Mouse (Mus musculus): Measurements from ENCODE around the gene Chd2. TPM values are rescaled to one million over a fixed set of nuclear protein-coding genes. Genes with fewer than 3 reads are reported as not detected.
A peak's percentile ranks its signal among the peaks of the same experiment; 100 is the strongest.

Chd2 gene
- total and polyA plus RNA-seq, 3 experiments, result 76.7 to 217 (median 125) TPM

GRCm38 (mm10) chr7:73451594-73451993 is 90.0 kb downstream of the Chd2 start:
- H3K4me1 ChIP-seq (ENCODE audit: insufficient read depth, low read depth, low read length), result no peaks in the 10 kb centered on the region; the same call in 1 of the 2 replicates
- H3K9me3 ChIP-seq (replicated peaks), result no peaks in the 10 kb centered on the region
- DNase-seq (ENCODE audit: low spot score), result no peak
- H3K27me3 ChIP-seq (ENCODE audit: insufficient read depth, low read length), result no peaks in the 10 kb centered on the region
- no peak overlapping the region for H3K4me3 ChIP-seq (ENCODE audit: low read depth, low read length)
- H3K36me3 ChIP-seq (replicated peaks), result peaks cover 96% of the 10 kb centered on the region
- no peak for ATAC-seq (ENCODE audit: extremely low read depth, insufficient number of reproducible peaks, low FRiP score, poor library complexity, severe bottlenecking)
- TF ChIP-seq CTCF (IDR thresholded peaks at IDR 0.05; ENCODE audit: low read depth, low read length) (no peak), POLR2AphosphoS5 (IDR thresholded peaks at IDR 0.05; ENCODE audit: insufficient replicate concordance, low read depth, low read length) (no peak), GATA2 (IDR thresholded peaks at IDR 0.05; ENCODE audit: borderline replicate concordance, low read depth, low read length) (no peak), GATA1 (IDR thresholded peaks at IDR 0.05; ENCODE audit: borderline replicate concordance, low read length) (no peak), TAL1 (conservative IDR thresholded peaks at IDR 0.05; ENCODE audit: low read depth, low read length) (no peak)

- DNase-seq (ENCODE audit: low spot score) (no peak), ATAC-seq (ENCODE audit: extremely low read depth, insufficient number of reproducible peaks, low FRiP score, poor library complexity, severe bottlenecking) (no peak)
- Histone ChIP-seq H3K4me3 (ENCODE audit: low read depth, low read length) (no peak overlapping the region), H3K4me1 (ENCODE audit: insufficient read depth, low read depth, low read length) (no peaks in the 10 kb centered on the region), H3K27me3 (ENCODE audit: insufficient read depth, low read length) (no peaks in the 10 kb centered on the region), H3K9me3 (replicated peaks) (no peaks in the 10 kb centered on the region), H3K36me3 (replicated peaks) (peaks cover 96% of the 10 kb centered on the region)
- TF ChIP-seq CTCF (IDR thresholded peaks at IDR 0.05; ENCODE audit: low read depth, low read length), result no peak
- TF ChIP-seq POLR2AphosphoS5 (IDR thresholded peaks at IDR 0.05; ENCODE audit: insufficient replicate concordance, low read depth, low read length), result no peak
- no peak for TF ChIP-seq GATA1 (IDR thresholded peaks at IDR 0.05; ENCODE audit: borderline replicate concordance, low read length)
- no peak for TF ChIP-seq GATA2 (IDR thresholded peaks at IDR 0.05; ENCODE audit: borderline replicate concordance, low read depth, low read length)
- TF ChIP-seq TAL1 (conservative IDR thresholded peaks at IDR 0.05; ENCODE audit: low read depth, low read length), result no peak
Observed at GRCm38 (mm10) chr7:73442246-73442645, 99.4 kb downstream of the Chd2 start.

DNA sequence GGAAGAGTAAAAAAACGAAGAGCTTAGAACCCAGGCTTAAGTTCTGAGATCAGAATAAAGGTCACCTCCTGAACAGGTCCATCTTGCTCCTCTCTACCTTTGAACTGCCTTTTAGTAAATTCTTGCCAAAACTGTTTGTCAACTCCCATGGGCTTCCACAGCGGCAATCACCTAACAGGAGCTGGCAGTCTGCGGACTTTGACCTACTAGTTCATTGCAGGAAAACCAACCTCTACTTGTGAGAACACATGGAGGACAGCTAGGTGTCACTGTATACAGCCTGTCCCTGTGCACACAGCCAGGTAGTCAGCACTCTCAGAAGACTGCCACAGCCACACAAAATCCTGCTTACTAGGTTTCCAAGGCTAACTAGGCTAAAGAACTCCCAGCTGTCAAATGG is 99.8 kb downstream of the Chd2 start:
- Histone ChIP-seq H3K9me3 (replicated peaks) (no peaks in the 10 kb centered on the region), H3K36me3 (replicated peaks) (peaks cover 96% of the 10 kb centered on the region), H3K4me3 (ENCODE audit: low read depth, low read length) (no peak overlapping the region), H3K4me1 (ENCODE audit: insufficient read depth, low read depth, low read length) (no peaks in the 10 kb centered on the region), H3K27me3 (ENCODE audit: insufficient read depth, low read length) (no peaks in the 10 kb centered on the region)
- no peak for DNase-seq (ENCODE audit: low spot score)
- TF ChIP-seq TAL1 (conservative IDR thresholded peaks at IDR 0.05; ENCODE audit: low read depth, low read length) (no peak), CTCF (IDR thresholded peaks at IDR 0.05; ENCODE audit: low read depth, low read length) (no peak), POLR2AphosphoS5 (IDR thresholded peaks at IDR 0.05; ENCODE audit: insufficient replicate concordance, low read depth, low read length) (no peak), GATA2 (IDR thresholded peaks at IDR 0.05; ENCODE audit: borderline replicate concordance, low read depth, low read length) (no peak), GATA1 (IDR thresholded peaks at IDR 0.05; ENCODE audit: borderline replicate concordance, low read length) (no peak)
- no peak for ATAC-seq (ENCODE audit: extremely low read depth, insufficient number of reproducible peaks, low FRiP score, poor library complexity, severe bottlenecking)

- Histone ChIP-seq H3K9me3 (replicated peaks) (no peaks in the 10 kb centered on the region), H3K36me3 (replicated peaks) (peaks cover 87% of the 10 kb centered on the region), H3K27me3 (ENCODE audit: insufficient read depth, low read length) (no peaks in the 10 kb centered on the region), H3K4me3 (ENCODE audit: low read depth, low read length) (no peak overlapping the region), H3K4me1 (ENCODE audit: insufficient read depth, low read depth, low read length) (no peaks in the 10 kb centered on the region)
- TF ChIP-seq GATA1 (IDR thresholded peaks at IDR 0.05; ENCODE audit: borderline replicate concordance, low read length), result no peak
- TF ChIP-seq POLR2AphosphoS5 (IDR thresholded peaks at IDR 0.05; ENCODE audit: insufficient replicate concordance, low read depth, low read length), result no peak
- peak; percentile 54 for TF ChIP-seq CTCF (IDR thresholded peaks at IDR 0.05; ENCODE audit: low read depth, low read length)
- TF ChIP-seq GATA2 (IDR thresholded peaks at IDR 0.05; ENCODE audit: borderline replicate concordance, low read depth, low read length), result no peak
- TF ChIP-seq TAL1 (conservative IDR thresholded peaks at IDR 0.05; ENCODE audit: low read depth, low read length), result no peak
- DNase-seq (ENCODE audit: low spot score) (no peak), ATAC-seq (ENCODE audit: extremely low read depth, insufficient number of reproducible peaks, low FRiP score, poor library complexity, severe bottlenecking) (no peak)
Observed at GRCm38 (mm10) chr7:73435685-73436084, 105.9 kb downstream of the Chd2 start.

- Histone ChIP-seq H3K27me3 (ENCODE audit: insufficient read depth, low read length) (no peaks in the 10 kb centered on the region), H3K9me3 (replicated peaks) (no peaks in the 10 kb centered on the region), H3K4me3 (ENCODE audit: low read depth, low read length) (no peak overlapping the region), H3K4me1 (ENCODE audit: insufficient read depth, low read depth, low read length) (no peaks in the 10 kb centered on the region), H3K36me3 (replicated peaks) (peaks cover 87% of the 10 kb centered on the region)
- ATAC-seq (ENCODE audit: extremely low read depth, insufficient number of reproducible peaks, low FRiP score, poor library complexity, severe bottlenecking), result no peak
- TF ChIP-seq TAL1 (conservative IDR thresholded peaks at IDR 0.05; ENCODE audit: low read depth, low read length), result no peak
- TF ChIP-seq POLR2AphosphoS5 (IDR thresholded peaks at IDR 0.05; ENCODE audit: insufficient replicate concordance, low read depth, low read length), result no peak
- TF ChIP-seq GATA1 (IDR thresholded peaks at IDR 0.05; ENCODE audit: borderline replicate concordance, low read length), result no peak
- TF ChIP-seq GATA2 (IDR thresholded peaks at IDR 0.05; ENCODE audit: borderline replicate concordance, low read depth, low read length), result no peak
- TF ChIP-seq CTCF (IDR thresholded peaks at IDR 0.05; ENCODE audit: low read depth, low read length), result no peak
- no peak for DNase-seq (ENCODE audit: low spot score)
Observed at GRCm38 (mm10) chr7:73434336-73434677, 107.3 kb downstream of the Chd2 start.

DNA sequence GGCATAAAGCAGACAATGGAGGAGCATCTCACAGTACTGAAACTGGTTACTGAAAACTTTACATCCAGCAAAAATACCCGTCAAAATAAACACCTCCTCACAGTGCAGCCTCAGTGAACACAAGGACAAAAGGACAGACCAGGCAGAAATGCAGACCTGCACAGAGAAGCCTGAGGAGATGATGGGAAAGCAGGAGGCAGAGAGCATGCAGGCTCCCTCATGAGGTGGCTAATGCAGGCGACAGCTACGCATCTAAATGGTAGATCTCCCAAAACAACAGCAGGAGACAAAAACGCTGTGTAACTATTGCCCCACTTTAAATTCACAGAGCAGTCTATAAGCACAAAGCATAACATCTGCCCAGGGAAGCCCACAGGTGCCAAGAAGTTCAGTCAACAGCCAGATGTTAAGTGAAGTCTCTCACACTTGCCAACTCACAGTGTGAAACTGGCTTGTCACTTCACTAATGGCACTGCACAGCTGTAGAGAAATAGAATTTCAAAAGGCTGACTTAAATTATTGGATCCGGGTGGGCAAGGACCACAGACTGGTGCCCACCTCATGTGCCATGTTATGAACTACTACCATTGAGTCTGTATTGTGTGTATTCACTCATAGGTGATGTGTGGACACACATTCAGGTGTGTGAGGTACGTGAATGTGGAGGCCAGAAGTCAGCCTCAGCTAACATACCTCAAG is 107.8 kb downstream of the Chd2 start:
- no peaks in the 10 kb centered on the region for H3K9me3 ChIP-seq (replicated peaks)
- no peaks in the 10 kb centered on the region for H3K27me3 ChIP-seq (ENCODE audit: insufficient read depth, low read length)
- TF ChIP-seq TAL1 (conservative IDR thresholded peaks at IDR 0.05; ENCODE audit: low read depth, low read length) (no peak), GATA2 (IDR thresholded peaks at IDR 0.05; ENCODE audit: borderline replicate concordance, low read depth, low read length) (no peak), CTCF (IDR thresholded peaks at IDR 0.05; ENCODE audit: low read depth, low read length) (no peak), GATA1 (IDR thresholded peaks at IDR 0.05; ENCODE audit: borderline replicate concordance, low read length) (no peak), POLR2AphosphoS5 (IDR thresholded peaks at IDR 0.05; ENCODE audit: insufficient replicate concordance, low read depth, low read length) (no peak)
- no peak for ATAC-seq (ENCODE audit: extremely low read depth, insufficient number of reproducible peaks, low FRiP score, poor library complexity, severe bottlenecking)
- H3K4me3 ChIP-seq (ENCODE audit: low read depth, low read length), result no peak overlapping the region
- H3K4me1 ChIP-seq (ENCODE audit: insufficient read depth, low read depth, low read length), result no peaks in the 10 kb centered on the region
- no peak for DNase-seq (ENCODE audit: low spot score)
- peaks cover 87% of the 10 kb centered on the region for H3K36me3 ChIP-seq (replicated peaks)

All from G1E (cell line).